Mouse (Mus musculus): ENCODE data around the gene Sf3b5.

GRCm38 (mm10) chr10:13029416-13029815, 24.3 kb downstream of the Sf3b5 start:
- TF ChIP-seq POLR2A (IDR thresholded peaks at IDR 0.05; ENCODE audit: insufficient read length, low read depth), result no peak
- no peak for TF ChIP-seq MAX (IDR thresholded peaks at IDR 0.05; ENCODE audit: low read depth)
- no peak for TF ChIP-seq SRF (IDR thresholded peaks at IDR 0.05; ENCODE audit: control insufficient read depth, insufficient read length, low read depth)
- no peak for TF ChIP-seq POLR2AphosphoS2 (IDR thresholded peaks at IDR 0.05; ENCODE audit: insufficient read length, low read depth)
- TF ChIP-seq E2F4 (IDR thresholded peaks at IDR 0.05; ENCODE audit: insufficient read depth), result no peak
- no peak for TF ChIP-seq REST (IDR thresholded peaks at IDR 0.05; ENCODE audit: insufficient read depth, insufficient read length)
- no peak for TF ChIP-seq TCF12 (IDR thresholded peaks at IDR 0.05; ENCODE audit: insufficient read depth, poor library complexity, severe bottlenecking)
- no peak for TF ChIP-seq USF1 (IDR thresholded peaks at IDR 0.05; ENCODE audit: low read depth)
- no peak for TF ChIP-seq MYOD1 (IDR thresholded peaks at IDR 0.05; ENCODE audit: control insufficient read depth in 1 of 3, insufficient read length in 2 of 3, low read depth in 2 of 3)
- TF ChIP-seq CEBPB (IDR thresholded peaks at IDR 0.05; ENCODE audit: insufficient read depth, poor library complexity, severe bottlenecking), result no peak
- no peak for TF ChIP-seq MYOG (IDR thresholded peaks at IDR 0.05; ENCODE audit: control insufficient read depth in 1 of 3, insufficient read depth in 1 of 3, insufficient read length in 2 of 3, low read depth in 2 of 3)
